Mouse (Mus musculus) cerebellum, postnatal 10 days (tissue): ENCODE measurements at regions not wholly inside any gene's neighbourhood (a gene's known extent, or its start where the extent isn't known, plus 50 kb on each side); places are given as distances from the start of the nearest gene placed in this dataset.

ENCODE experiments used
- DNase-seq, 2 experiments: peaks; one replicate each; pipeline ENCODE4 v3.0.0; 2021; ENCODE audit warnings: mixed read lengths in 2 of 2

- no peak for DNase-seq
These were observed 284.0 kb downstream of the Rapgef2 start for GRCm38 (mm10) chr3:79002173-79002848.

- DNase-seq: no peak
These were observed 284.6 kb downstream of the Rapgef2 start for GRCm38 (mm10) chr3:79001754-79002153.

- no peak for DNase-seq
These were observed 286.0 kb downstream of the Rapgef2 start for GRCm38 (mm10) chr3:79000293-79000692.

GRCm38 (mm10) chr3:78999803-79000202 is 286.5 kb downstream of the Rapgef2 start:
- no peak for DNase-seq

GRCm38 (mm10) chr3:78988120-78988519 is 298.2 kb downstream of the Rapgef2 start:
- DNase-seq: no peak

GRCm38 (mm10) chr3:78986726-78987125 is 299.6 kb downstream of the Rapgef2 start:
- DNase-seq: no peak

- no peak for DNase-seq
These were observed 305.3 kb downstream of the Rapgef2 start for GRCm38 (mm10) chr3:78981057-78981456.

GRCm38 (mm10) chr3:78978781-78979180 is 307.5 kb downstream of the Rapgef2 start:
- DNase-seq: no peak

- DNase-seq: peak; percentile 58 to 66
These were observed 319.4 kb downstream of the Rapgef2 start for GRCm38 (mm10) chr3:78966683-78967549.

GRCm38 (mm10) chr3:78964231-78964858 is 322.0 kb downstream of the Rapgef2 start:
- no peak for DNase-seq

GRCm38 (mm10) chr3:78958781-78959180 is 327.5 kb downstream of the Rapgef2 start:
- peak; percentile 51 to 70 for DNase-seq

GRCm38 (mm10) chr3:78955364-78955763 is 331.0 kb downstream of the Rapgef2 start:
- DNase-seq: no peak

GRCm38 (mm10) chr3:78949385-78949784 is 336.9 kb downstream of the Rapgef2 start:
- peak in 1 of 2 experiments; percentile 6 for DNase-seq

- no peak for DNase-seq
These were observed 337.6 kb downstream of the Rapgef2 start for GRCm38 (mm10) chr3:78948700-78949099.

GRCm38 (mm10) chr3:78948171-78948570 is 338.1 kb downstream of the Rapgef2 start:
- DNase-seq: peak; percentile 74 to 78

GRCm38 (mm10) chr3:78947183-78947582 is 339.1 kb downstream of the Rapgef2 start:
- no peak for DNase-seq

GRCm38 (mm10) chr3:78944185-78944584 is 342.1 kb downstream of the Rapgef2 start:
- DNase-seq: no peak

GRCm38 (mm10) chr3:78932975-78933374 is 353.3 kb downstream of the Rapgef2 start:
- DNase-seq: no peak

GRCm38 (mm10) chr3:78919850-78920249 is 366.5 kb downstream of the Rapgef2 start:
- DNase-seq: peak in 1 of 2 experiments; percentile 9

GRCm38 (mm10) chr3:78919407-78919806 is 366.9 kb downstream of the Rapgef2 start:
- peak; percentile 92 for DNase-seq

GRCm38 (mm10) chr3:78908196-78908844 is 378.0 kb downstream of the Rapgef2 start:
- DNase-seq: peak in 1 of 2 experiments; percentile 7

- DNase-seq: no peak
These were observed 378.5 kb downstream of the Rapgef2 start for GRCm38 (mm10) chr3:78907778-78908177.
